Mouse (Mus musculus): ENCODE data around the gene Ddx23. TPM values are rescaled to one million over a fixed set of nuclear protein-coding genes. Genes with fewer than 3 reads are reported as not detected.
A peak's percentile ranks its signal among the peaks of the same experiment; 100 is the strongest.

Gene Ddx23
- polyA plus RNA-seq, 1 experiment from 2014 or later: 19.4 TPM

GRCm38 (mm10) chr15:98602921-98603458, 59.7 kb downstream of the Ddx23 start:
- peak overlapping the region; percentile 31; the same call in 1 of the 2 replicates for H3K4me3 ChIP-seq (ENCODE audit: low read depth, low read length)
- peak overlapping the region; percentile 70 for H3K27ac ChIP-seq (ENCODE audit: low read depth, low read length)
- peak overlapping the region; percentile 64 for H3K4me2 ChIP-seq
- 62% methylated on average over 4 of the region's 4 CpGs for WGBS
- H3K27me3 ChIP-seq (replicated peaks; ENCODE audit: control insufficient read depth, insufficient read depth, low read length): no peaks in the 10 kb centered on the region
- H3K36me3 ChIP-seq (ENCODE audit: control insufficient read depth, insufficient read depth, low read length): peaks cover 37% of the 10 kb centered on the region
- no peak for DNase-seq (ENCODE audit: low spot score)
- peaks cover 62% of the 10 kb centered on the region for H3K4me1 ChIP-seq (replicated peaks; ENCODE audit: control insufficient read depth, insufficient read depth, low read length)
- ATAC-seq (replicated peaks; ENCODE audit: low FRiP score): no peak
- H3K9ac ChIP-seq (ENCODE audit: low read depth, low read length): peak overlapping the region; percentile 58
- H3K9me3 ChIP-seq (ENCODE audit: control insufficient read depth, low read length): no peaks in the 10 kb centered on the region

- H3K9me3 ChIP-seq (ENCODE audit: control insufficient read depth, low read length): no peaks in the 10 kb centered on the region
- 44% methylated on average over 13 of the region's 13 CpGs for WGBS
- no peak for DNase-seq (ENCODE audit: low spot score)
- H3K4me1 ChIP-seq (replicated peaks; ENCODE audit: control insufficient read depth, insufficient read depth, low read length): peaks cover 55% of the 10 kb centered on the region
- peak; percentile 67 for ATAC-seq (replicated peaks; ENCODE audit: low FRiP score)
- peak overlapping the region; percentile 70 for H3K27ac ChIP-seq (ENCODE audit: low read depth, low read length)
- H3K36me3 ChIP-seq (ENCODE audit: control insufficient read depth, insufficient read depth, low read length): peaks cover 44% of the 10 kb centered on the region
- no peaks in the 10 kb centered on the region for H3K27me3 ChIP-seq (replicated peaks; ENCODE audit: control insufficient read depth, insufficient read depth, low read length)
- H3K4me3 ChIP-seq (ENCODE audit: low read depth, low read length): peak overlapping the region; percentile 31
- peak overlapping the region; percentile 58 for H3K9ac ChIP-seq (ENCODE audit: low read depth, low read length)
- peak overlapping the region; percentile 64 for H3K4me2 ChIP-seq
Observed at GRCm38 (mm10) chr15:98602191-98602881, 60.4 kb downstream of the Ddx23 start.

- peak overlapping the region; percentile 58; the same call in 1 of the 2 replicates for H3K9ac ChIP-seq (ENCODE audit: low read depth, low read length)
- 56% methylated on average over 7 of the region's 7 CpGs for WGBS
- DNase-seq (ENCODE audit: low spot score): no peak
- ATAC-seq (replicated peaks; ENCODE audit: low FRiP score): peak; percentile 50; the same call in 1 of the 2 replicates
- H3K4me3 ChIP-seq (ENCODE audit: low read depth, low read length): peak overlapping the region; percentile 31
- no peaks in the 10 kb centered on the region for H3K27me3 ChIP-seq (replicated peaks; ENCODE audit: control insufficient read depth, insufficient read depth, low read length)
- peak overlapping the region; percentile 64 for H3K4me2 ChIP-seq
- H3K27ac ChIP-seq (ENCODE audit: low read depth, low read length): peak overlapping the region; percentile 70; the same call in 1 of the 2 replicates
- H3K4me1 ChIP-seq (replicated peaks; ENCODE audit: control insufficient read depth, insufficient read depth, low read length): peaks cover 50% of the 10 kb centered on the region
- peaks cover 49% of the 10 kb centered on the region for H3K36me3 ChIP-seq (ENCODE audit: control insufficient read depth, insufficient read depth, low read length)
- H3K9me3 ChIP-seq (ENCODE audit: control insufficient read depth, low read length): no peaks in the 10 kb centered on the region
Observed at GRCm38 (mm10) chr15:98601832-98602190, 60.9 kb downstream of the Ddx23 start.

GRCm38 (mm10) chr15:98600036-98600709, 62.5 kb downstream of the Ddx23 start:
- Histone ChIP-seq H3K9me3 (ENCODE audit: control insufficient read depth, low read length) (no peaks in the 10 kb centered on the region), H3K36me3 (ENCODE audit: control insufficient read depth, insufficient read depth, low read length) (peaks cover 65% of the 10 kb centered on the region), H3K9ac (ENCODE audit: low read depth, low read length) (no peak overlapping the region), H3K27me3 (replicated peaks; ENCODE audit: control insufficient read depth, insufficient read depth, low read length) (no peaks in the 10 kb centered on the region), H3K4me1 (replicated peaks; ENCODE audit: control insufficient read depth, insufficient read depth, low read length) (peaks cover 36% of the 10 kb centered on the region), H3K27ac (ENCODE audit: low read depth, low read length) (no peak overlapping the region), H3K4me3 (ENCODE audit: low read depth, low read length) (no peak overlapping the region), H3K4me2 (no peak overlapping the region)
- no peak for DNase-seq (ENCODE audit: low spot score)
- ATAC-seq (replicated peaks; ENCODE audit: low FRiP score): no peak
- WGBS: 81% methylated on average over 12 of the region's 12 CpGs

GRCm38 (mm10) chr15:98596609-98597008, 66.1 kb downstream of the Ddx23 start:
- no peaks in the 10 kb centered on the region for H3K27me3 ChIP-seq (replicated peaks; ENCODE audit: control insufficient read depth, insufficient read depth, low read length)
- H3K9ac ChIP-seq (ENCODE audit: low read depth, low read length): no peak overlapping the region
- 90% methylated on average over 14 of the region's 14 CpGs for WGBS
- H3K36me3 ChIP-seq (ENCODE audit: control insufficient read depth, insufficient read depth, low read length): peaks cover 73% of the 10 kb centered on the region
- DNase-seq (ENCODE audit: low spot score) (no peak), ATAC-seq (replicated peaks; ENCODE audit: low FRiP score) (no peak)
- H3K9me3 ChIP-seq (ENCODE audit: control insufficient read depth, low read length): no peaks in the 10 kb centered on the region
- no peak overlapping the region for H3K4me2 ChIP-seq
- H3K27ac ChIP-seq (ENCODE audit: low read depth, low read length): no peak overlapping the region
- no peak overlapping the region for H3K4me3 ChIP-seq (ENCODE audit: low read depth, low read length)
- H3K4me1 ChIP-seq (replicated peaks; ENCODE audit: control insufficient read depth, insufficient read depth, low read length): peaks cover 6% of the 10 kb centered on the region

Other genes starting within 250 kb of the Ddx23 start
- not detected in 2 replicates for gene Olfr282, start 231.7 kb downstream of the Ddx23 start, polyA plus RNA-seq (2014; fragmentation: Nextera tagmentation; extraction: Ambion mirVana)
- not detected in 2 replicates for gene Olfr281, start 210.3 kb downstream of the Ddx23 start, polyA plus RNA-seq (2014; fragmentation: Nextera tagmentation; extraction: Ambion mirVana)
- gene OR5BS1P, start 193.0 kb downstream of the Ddx23 start, polyA plus RNA-seq (2014; fragmentation: Nextera tagmentation; extraction: Ambion mirVana): not detected in 2 replicates
- not detected in 2 replicates for gene Lalba, start 180.2 kb downstream of the Ddx23 start, polyA plus RNA-seq (2014; fragmentation: Nextera tagmentation; extraction: Ambion mirVana)
- gene Olfr279, start 170.5 kb downstream of the Ddx23 start, polyA plus RNA-seq (2014; fragmentation: Nextera tagmentation; extraction: Ambion mirVana): not detected in 2 replicates
- 92.6 and 94.2 TPM in 2 replicates for gene Kansl2, start 128.6 kb downstream of the Ddx23 start, polyA plus RNA-seq (2014; fragmentation: Nextera tagmentation; extraction: Ambion mirVana)
- gene Ccnt1, start 92.0 kb downstream of the Ddx23 start, polyA plus RNA-seq (2014; fragmentation: Nextera tagmentation; extraction: Ambion mirVana): 56.0 and 56.3 TPM in 2 replicates
- 0.55 TPM in 1 of 2 replicates, not detected in the other for gene 4930415O20Rik, start 91.9 kb downstream of the Ddx23 start, polyA plus RNA-seq (2014; fragmentation: Nextera tagmentation; extraction: Ambion mirVana)
- gene Adcy6, start 52.8 kb downstream of the Ddx23 start, polyA plus RNA-seq (2014; fragmentation: Nextera tagmentation; extraction: Ambion mirVana): 8.3 and 12.3 TPM in 2 replicates
- gene Cacnb3, start 32.1 kb downstream of the Ddx23 start, polyA plus RNA-seq (2014; fragmentation: Nextera tagmentation; extraction: Ambion mirVana): 13.2 TPM in 2 replicates
- gene Rnd1, start 14.6 kb upstream of the Ddx23 start, polyA plus RNA-seq (2014; fragmentation: Nextera tagmentation; extraction: Ambion mirVana): 0.60 and 0.68 TPM in 2 replicates
- 0.09 and 0.19 TPM in 2 replicates for gene Ccdc65, start 45.3 kb upstream of the Ddx23 start, polyA plus RNA-seq (2014; fragmentation: Nextera tagmentation; extraction: Ambion mirVana)
- 101 and 105 TPM in 2 replicates for gene Fkbp11, start 65.3 kb upstream of the Ddx23 start, polyA plus RNA-seq (2014; fragmentation: Nextera tagmentation; extraction: Ambion mirVana)
- gene Arf3, start 100.3 kb upstream of the Ddx23 start, polyA plus RNA-seq (2014; fragmentation: Nextera tagmentation; extraction: Ambion mirVana): 25.3 and 25.8 TPM in 2 replicates
- not detected in 2 replicates for gene Wnt10b, start 115.3 kb upstream of the Ddx23 start, polyA plus RNA-seq (2014; fragmentation: Nextera tagmentation; extraction: Ambion mirVana)
- not detected in 2 replicates for gene Wnt1, start 127.0 kb upstream of the Ddx23 start, polyA plus RNA-seq (2014; fragmentation: Nextera tagmentation; extraction: Ambion mirVana)
- gene Ddn, start 146.6 kb upstream of the Ddx23 start, polyA plus RNA-seq (2014; fragmentation: Nextera tagmentation; extraction: Ambion mirVana): 0.12 and 0.16 TPM in 2 replicates
- 128 and 140 TPM in 2 replicates for gene Prkag1, start 168.6 kb upstream of the Ddx23 start, polyA plus RNA-seq (2014; fragmentation: Nextera tagmentation; extraction: Ambion mirVana)
- gene Kmt2d, start 208.3 kb upstream of the Ddx23 start, polyA plus RNA-seq (2014; fragmentation: Nextera tagmentation; extraction: Ambion mirVana): 14.3 and 17.0 TPM in 2 replicates
- 6.7 and 7.4 TPM in 2 replicates for gene Rhebl1, start 231.6 kb upstream of the Ddx23 start, polyA plus RNA-seq (2014; fragmentation: Nextera tagmentation; extraction: Ambion mirVana)
- gene Dhh, start 235.6 kb upstream of the Ddx23 start, polyA plus RNA-seq (2014; fragmentation: Nextera tagmentation; extraction: Ambion mirVana): 0.37 and 0.45 TPM in 2 replicates